Mouse (Mus musculus) neural tube, embryonic 15.5 days (tissue): ENCODE results near the gene Gm48551. TPM values are rescaled to one million over a fixed set of nuclear protein-coding genes. Genes with fewer than 3 reads are reported as not detected.

ENCODE experiments used
- ATAC-seq: fragments of 200-750 bp; cut with Nextera tagmentation; 2 replicates; pipeline ENCODE4 v1.8.0; 2017; ENCODE audit warnings: mild to moderate bottlenecking, moderate TSS enrichment, moderate library complexity; ENCODE audit not compliant: low FRiP score
- H3K27ac ChIP-seq: fragments of 300-500 bp; sonication (generic); replicated peaks from 2 replicates; pipeline ENCODE4 v1.5.1; 2015; ENCODE audit warnings: mild to moderate bottlenecking, inconsistent platforms
- H3K27me3 ChIP-seq: fragments of 300-500 bp; sonication (generic); replicated peaks from 2 replicates; pipeline ENCODE4 v1.6.1; 2015; ENCODE audit warnings: inconsistent platforms
- H3K36me3 ChIP-seq: fragments of 300-500 bp; sonication (generic); 2 replicates; pipeline ENCODE4 v1.6.1; 2015; ENCODE audit warnings: inconsistent platforms
- H3K4me1 ChIP-seq: fragments of 300-500 bp; sonication (generic); 2 replicates; pipeline ENCODE4 v1.6.1; 2015; ENCODE audit warnings: inconsistent platforms
- H3K4me2 ChIP-seq: fragments of 300-500 bp; sonication (generic); 2 replicates; pipeline ENCODE4 v1.6.1; 2015; ENCODE audit warnings: inconsistent platforms, mild to moderate bottlenecking, moderate library complexity
- H3K4me3 ChIP-seq: fragments of 300-500 bp; sonication (generic); replicated peaks from 2 replicates; pipeline ENCODE4 v1.5.1; 2015; ENCODE audit warnings: mild to moderate bottlenecking, inconsistent platforms
- H3K9ac ChIP-seq: fragments of 300-500 bp; sonication (generic); replicated peaks from 2 replicates; pipeline ENCODE4 v1.6.1; 2015; ENCODE audit warnings: mild to moderate bottlenecking, inconsistent platforms
- H3K9me3 ChIP-seq: fragments of 300-500 bp; sonication (generic); replicated peaks from 2 replicates; pipeline ENCODE4 v1.6.1; 2016; ENCODE audit warnings: inconsistent platforms
- WGBS: fragments of 180-500 bp; shearing (Covaris S2); methylation state at CpG from one replicate; pipeline ENCODE4 v1.1.7; 2015; ENCODE audit warnings: mixed read lengths; 5-methylcytosine and 5-hydroxymethylcytosine counted together
- polyA plus RNA-seq: library from polyadenylated mRNA; unstranded; fragments of >200 nt; fragmentation: Nextera tagmentation; extraction: Ambion mirVana; gene quantifications from 2 replicates; pipeline ENCODE4 v1.2.1, GENCODE M21; 2015

The Gm48551 gene
- polyA plus RNA-seq, 1 experiment from 2014 or later: 7.2 TPM

DNA sequence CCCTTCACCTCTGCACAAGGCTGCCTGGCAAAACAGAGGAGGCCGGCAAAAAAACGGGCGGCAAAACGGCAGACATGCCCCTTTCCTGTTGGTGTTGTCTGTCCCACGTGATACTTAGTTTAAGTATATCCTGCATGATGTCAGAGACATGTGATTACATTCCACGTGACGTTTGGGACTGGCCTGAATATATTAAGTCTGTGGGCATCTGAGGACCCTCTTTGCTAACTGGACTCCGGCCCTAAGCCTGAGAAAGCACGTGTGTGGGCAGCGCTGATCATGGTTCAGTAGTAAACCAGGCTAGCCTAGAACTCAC is 16.9 kb downstream of the Gm48551 start:
- Histone ChIP-seq H3K4me3 (no peak overlapping the region), H3K36me3 (peaks cover 42% of the 10 kb centered on the region), H3K4me2 (peak overlapping the region; percentile 15; the same call in 1 of the 2 replicates), H3K9me3 (no peaks in the 10 kb centered on the region), H3K27me3 (no peaks in the 10 kb centered on the region), H3K4me1 (peaks cover 52% of the 10 kb centered on the region), H3K27ac (peak overlapping the region; percentile 82), H3K9ac (0 out of 2 replicates have a peak overlapping the region, but pooled peaks have one; percentile 17)
- 30% methylated on average over 10 of the region's 10 CpGs for WGBS
- no peak for ATAC-seq

GRCm38 (mm10) chr10:81401521-81402226 is 17.4 kb downstream of the Gm48551 start:
- no peaks in the 10 kb centered on the region for H3K27me3 ChIP-seq
- no peaks in the 10 kb centered on the region for H3K9me3 ChIP-seq
- ATAC-seq: peak; percentile 48
- peak overlapping the region; percentile 25; the same call in 1 of the 2 replicates for H3K4me2 ChIP-seq
- H3K36me3 ChIP-seq: peaks cover 47% of the 10 kb centered on the region
- H3K4me1 ChIP-seq: peaks cover 50% of the 10 kb centered on the region
- WGBS: 10% methylated on average over 17 of the region's 18 CpGs
- no peak overlapping the region for H3K4me3 ChIP-seq
- peak overlapping the region; percentile 82 for H3K27ac ChIP-seq
- H3K9ac ChIP-seq: 0 out of 2 replicates have a peak overlapping the region, but pooled peaks have one; percentile 17

GRCm38 (mm10) chr10:81402227-81402765 is 18.0 kb downstream of the Gm48551 start:
- Histone ChIP-seq H3K9ac (no peak overlapping the region), H3K36me3 (peaks cover 52% of the 10 kb centered on the region), H3K9me3 (no peaks in the 10 kb centered on the region), H3K4me2 (peak overlapping the region; percentile 25; the same call in 1 of the 2 replicates), H3K4me3 (no peak overlapping the region), H3K4me1 (peaks cover 54% of the 10 kb centered on the region), H3K27ac (peak overlapping the region; percentile 82), H3K27me3 (no peaks in the 10 kb centered on the region)
- peak; percentile 12; the same call in 1 of the 2 replicates for ATAC-seq
- 13% methylated on average over 7 of the region's 7 CpGs for WGBS

DNA sequence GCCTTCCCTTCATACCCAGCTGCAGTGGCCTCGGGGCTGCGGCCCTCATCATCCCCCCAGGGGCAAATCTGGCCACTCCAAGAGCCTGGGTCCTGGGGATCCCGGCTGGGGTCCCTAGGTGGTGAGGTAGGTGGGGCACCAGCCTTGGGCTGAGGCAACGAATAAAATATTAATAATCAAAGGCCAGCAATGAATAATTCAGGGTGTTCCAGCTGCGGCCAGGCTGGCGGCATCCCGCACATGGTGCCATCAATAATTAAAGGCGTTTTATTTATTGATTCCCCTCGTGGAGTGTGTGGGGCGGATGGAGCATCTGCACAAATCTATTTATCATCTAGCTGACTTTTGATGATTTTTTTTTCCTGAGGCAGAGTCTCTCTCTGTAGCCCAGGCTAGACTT is 19.2 kb downstream of the Gm48551 start:
- H3K36me3 ChIP-seq: peaks cover 57% of the 10 kb centered on the region

GRCm38 (mm10) chr10:81404082-81404481 is 19.8 kb downstream of the Gm48551 start:
- WGBS: 16% methylated on average over 9 of the region's 9 CpGs
- no peak for ATAC-seq
- peaks cover 60% of the 10 kb centered on the region for H3K36me3 ChIP-seq

More for the DNA sequence above, 19.2 kb downstream of the Gm48551 start:
- H3K4me2 ChIP-seq: no peak overlapping the region
- no peak for ATAC-seq
- no peak overlapping the region for H3K4me3 ChIP-seq
- WGBS: 28% methylated on average over 10 of the region's 10 CpGs
- peaks cover 60% of the 10 kb centered on the region for H3K4me1 ChIP-seq
- peak overlapping the region; percentile 82; the same call in 1 of the 2 replicates for H3K27ac ChIP-seq
- H3K27me3 ChIP-seq: peaks cover 8% of the 10 kb centered on the region
- no peaks in the 10 kb centered on the region for H3K9me3 ChIP-seq
- H3K9ac ChIP-seq: no peak overlapping the region

DNA sequence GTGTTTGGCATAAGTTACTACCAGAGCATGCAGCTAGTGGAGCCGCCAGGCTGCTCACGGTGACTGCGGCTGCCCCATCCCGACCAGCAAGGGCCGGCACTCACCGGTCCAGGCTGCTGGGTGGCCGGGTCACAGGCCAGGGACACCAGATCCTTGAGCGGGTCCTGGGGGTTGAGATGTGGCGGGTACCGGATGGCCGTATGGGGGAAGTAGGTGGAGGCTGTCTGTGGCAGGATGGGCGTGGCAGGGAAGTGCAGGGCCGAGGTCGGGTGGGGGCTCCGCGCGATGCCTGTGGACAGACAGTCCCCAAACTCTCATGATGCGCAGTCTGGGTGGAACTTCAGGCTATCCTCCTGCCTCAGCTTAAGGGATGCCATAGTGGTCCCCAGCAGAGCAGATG is 20.5 kb downstream of the Gm48551 start:
- Histone ChIP-seq H3K4me2 (no peak overlapping the region), H3K4me1 (peaks cover 70% of the 10 kb centered on the region), H3K4me3 (no peak overlapping the region), H3K27ac (no peak overlapping the region), H3K9me3 (no peaks in the 10 kb centered on the region), H3K36me3 (peaks cover 54% of the 10 kb centered on the region), H3K27me3 (peaks cover 11% of the 10 kb centered on the region), H3K9ac (no peak overlapping the region)
- no peak for ATAC-seq
- WGBS: 61% methylated on average over 18 of the region's 18 CpGs

More at GRCm38 (mm10) chr10:81404082-81404481, 19.8 kb downstream of the Gm48551 start:
- Histone ChIP-seq H3K27ac (0 out of 2 replicates have a peak overlapping the region, but pooled peaks have one; percentile 23), H3K4me2 (no peak overlapping the region), H3K27me3 (peaks cover 11% of the 10 kb centered on the region), H3K4me1 (peaks cover 65% of the 10 kb centered on the region), H3K9ac (no peak overlapping the region), H3K4me3 (no peak overlapping the region), H3K9me3 (no peaks in the 10 kb centered on the region)

GRCm38 (mm10) chr10:81405588-81406201 is 21.4 kb downstream of the Gm48551 start:
- no peaks in the 10 kb centered on the region for H3K9me3 ChIP-seq
- peaks cover 44% of the 10 kb centered on the region for H3K36me3 ChIP-seq
- WGBS: 46% methylated on average over 13 of the region's 13 CpGs

DNA sequence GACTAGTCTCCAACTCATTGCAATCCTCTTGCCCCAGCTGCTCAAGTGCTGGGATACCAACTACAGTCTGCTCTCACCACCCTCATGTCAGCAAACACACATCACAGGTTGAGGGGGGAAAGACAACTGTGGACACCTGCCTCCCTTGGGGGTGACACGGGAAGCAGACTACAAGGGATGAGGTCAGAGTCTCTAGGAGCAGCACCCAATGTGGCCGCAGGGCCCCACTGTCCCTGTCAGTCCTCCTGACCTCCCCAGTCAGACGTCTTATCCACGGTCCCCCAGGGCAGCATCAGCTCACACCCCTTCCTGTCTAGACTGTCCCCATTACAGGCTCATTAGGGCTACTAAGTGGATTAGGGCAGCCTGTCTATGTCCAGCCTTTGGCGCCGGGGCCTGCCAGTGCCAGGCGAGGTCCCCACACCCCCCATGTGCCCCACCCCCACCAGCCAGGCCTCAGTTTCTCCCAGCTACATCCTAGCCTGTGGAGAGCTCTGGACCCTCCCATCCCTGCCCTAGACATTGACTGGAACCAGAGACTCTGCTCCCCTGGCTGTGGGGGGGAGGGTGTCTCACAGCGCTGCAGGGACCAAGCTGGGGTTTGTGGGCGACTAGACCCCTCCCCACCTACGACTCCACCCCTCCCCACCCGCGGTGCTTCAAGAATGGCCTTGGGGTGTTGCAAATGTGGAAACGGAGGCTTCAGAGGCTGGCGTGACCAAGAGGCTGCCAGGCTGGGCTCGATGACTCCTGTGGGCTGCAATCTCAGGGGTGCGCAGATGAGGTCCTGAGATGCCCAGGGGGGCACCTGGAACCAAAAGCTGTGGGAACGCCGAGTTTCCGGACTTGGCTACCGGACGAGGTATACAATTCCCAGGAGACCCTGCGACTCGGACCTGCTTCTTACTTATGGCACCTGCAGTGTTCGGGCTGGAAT is 22.5 kb downstream of the Gm48551 start:
- Histone ChIP-seq H3K9ac (no peak overlapping the region), H3K4me1 (peaks cover 67% of the 10 kb centered on the region), H3K27me3 (peaks cover 11% of the 10 kb centered on the region), H3K36me3 (peaks cover 42% of the 10 kb centered on the region), H3K4me3 (peak overlapping the region; percentile 4; the same call in 1 of the 2 replicates), H3K4me2 (peak overlapping the region; percentile 38), H3K27ac (0 out of 2 replicates have a peak overlapping the region, but pooled peaks have one; percentile 13), H3K9me3 (no peaks in the 10 kb centered on the region)
- WGBS: 29% methylated on average over 24 of the region's 24 CpGs
- no peak for ATAC-seq

More at GRCm38 (mm10) chr10:81405588-81406201, 21.4 kb downstream of the Gm48551 start:
- peaks cover 67% of the 10 kb centered on the region for H3K4me1 ChIP-seq
- peaks cover 11% of the 10 kb centered on the region for H3K27me3 ChIP-seq
- no peak overlapping the region for H3K9ac ChIP-seq
- H3K27ac ChIP-seq: no peak overlapping the region
- ATAC-seq: no peak
- no peak overlapping the region for H3K4me2 ChIP-seq
- no peak overlapping the region for H3K4me3 ChIP-seq

- ATAC-seq: no peak
- Histone ChIP-seq H3K9me3 (no peaks in the 10 kb centered on the region), H3K36me3 (peaks cover 42% of the 10 kb centered on the region), H3K4me3 (peak overlapping the region; percentile 4; the same call in 1 of the 2 replicates), H3K4me2 (peak overlapping the region; percentile 38), H3K27me3 (peaks cover 11% of the 10 kb centered on the region), H3K4me1 (peaks cover 67% of the 10 kb centered on the region), H3K9ac (0 out of 2 replicates have a peak overlapping the region, but pooled peaks have one; percentile 23), H3K27ac (peak overlapping the region; percentile 23; the same call in 1 of the 2 replicates)
- WGBS: 32% methylated on average over 31 of the region's 31 CpGs
Observed at GRCm38 (mm10) chr10:81407539-81408423, 23.5 kb downstream of the Gm48551 start.

DNA sequence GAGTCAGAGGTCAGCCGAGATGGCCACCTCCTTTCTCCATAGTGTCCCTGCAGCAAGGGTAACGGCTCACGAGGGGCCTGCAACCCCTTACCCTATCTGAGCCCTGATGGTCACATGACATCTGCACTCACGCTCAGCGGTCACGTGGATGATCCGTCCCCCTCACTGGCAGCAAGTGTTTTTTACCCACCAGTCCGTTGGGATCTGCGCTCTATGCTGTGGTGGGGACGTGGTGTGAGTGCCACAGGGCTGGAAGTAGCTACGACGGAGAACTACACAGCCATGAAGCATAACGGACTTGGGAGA is 24.1 kb downstream of the Gm48551 start:
- Histone ChIP-seq H3K9ac (no peak overlapping the region), H3K4me1 (peaks cover 65% of the 10 kb centered on the region), H3K36me3 (peaks cover 42% of the 10 kb centered on the region), H3K4me3 (no peak overlapping the region), H3K27me3 (peaks cover 11% of the 10 kb centered on the region), H3K9me3 (no peaks in the 10 kb centered on the region), H3K4me2 (no peak overlapping the region), H3K27ac (0 out of 2 replicates have a peak overlapping the region, but pooled peaks have one; percentile 23)
- no peak for ATAC-seq
- WGBS: 44% methylated on average over 13 of the region's 13 CpGs
